Mouse (Mus musculus) cerebellum, adult (tissue): ENCODE measurements around the gene Gm6040.

Experiments used
- ATAC-seq: cut with Nextera tagmentation; 2 replicates; pipeline ENCODE4 v1.9.2; 2017; ENCODE audit warnings: mild to moderate bottlenecking, moderate library complexity, mixed read lengths; ENCODE audit not compliant: insufficient number of reproducible peaks, low FRiP score, low TSS enrichment

Gm6040 gene

GRCm38 (mm10) chr8:20921971-20922370 lies at the start of gene Gm6040:
Gm6040 (minus strand) TSS chr8:20922071.
- ATAC-seq, result no peak

DNA sequence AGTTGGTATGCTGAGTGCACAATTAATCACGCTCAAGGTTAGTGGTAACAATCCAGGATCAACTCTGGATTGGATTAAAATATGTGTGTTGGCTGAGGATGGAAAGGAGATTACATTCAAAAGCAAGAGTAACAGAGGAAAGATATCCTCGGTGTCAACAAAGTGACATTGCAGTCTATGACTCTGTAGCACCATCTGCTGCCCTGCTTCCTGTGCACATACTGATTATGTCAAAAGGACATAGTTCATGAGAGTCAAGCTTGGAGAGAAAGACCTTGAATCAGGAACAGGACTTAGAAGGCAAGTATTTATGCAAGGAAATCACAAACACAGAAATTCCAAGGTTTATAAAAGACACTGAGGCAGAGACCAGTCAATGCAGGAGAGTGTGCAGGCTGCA lies 42.7 kb upstream of the Gm6040 start:
- no peak for ATAC-seq

- no peak for ATAC-seq
Measured at GRCm38 (mm10) chr8:20944610-20945009, 22.7 kb upstream of the Gm6040 start, which contains the start of gene AY761185. AY761185 (minus strand) TSS chr8:20944710.

DNA sequence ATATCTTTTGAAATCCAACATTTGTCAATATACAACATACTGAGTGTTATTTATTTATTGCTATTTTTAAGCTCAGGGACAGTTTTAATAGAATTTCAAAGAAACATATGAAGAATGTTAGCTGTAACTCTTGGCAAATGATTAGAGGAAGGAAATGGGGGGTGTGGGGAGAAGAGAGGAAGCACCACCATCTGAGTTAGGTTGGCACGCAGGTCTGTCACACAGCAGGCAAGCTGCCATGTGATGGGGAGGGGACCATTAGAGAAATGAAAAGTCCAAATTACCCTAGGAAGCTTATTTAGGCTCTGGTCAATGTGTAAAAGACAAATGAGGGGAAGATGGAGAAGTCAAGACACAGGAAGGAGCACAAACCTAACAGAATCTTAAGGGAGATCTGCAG lies 9.6 kb downstream of the Gm6040 start:
- ATAC-seq, result no peak

- no peak for ATAC-seq
Measured at GRCm38 (mm10) chr8:20908256-20908655, 13.6 kb downstream of the Gm6040 start.

- no peak for ATAC-seq
Measured at GRCm38 (mm10) chr8:20907119-20907518, 14.8 kb downstream of the Gm6040 start.

DNA sequence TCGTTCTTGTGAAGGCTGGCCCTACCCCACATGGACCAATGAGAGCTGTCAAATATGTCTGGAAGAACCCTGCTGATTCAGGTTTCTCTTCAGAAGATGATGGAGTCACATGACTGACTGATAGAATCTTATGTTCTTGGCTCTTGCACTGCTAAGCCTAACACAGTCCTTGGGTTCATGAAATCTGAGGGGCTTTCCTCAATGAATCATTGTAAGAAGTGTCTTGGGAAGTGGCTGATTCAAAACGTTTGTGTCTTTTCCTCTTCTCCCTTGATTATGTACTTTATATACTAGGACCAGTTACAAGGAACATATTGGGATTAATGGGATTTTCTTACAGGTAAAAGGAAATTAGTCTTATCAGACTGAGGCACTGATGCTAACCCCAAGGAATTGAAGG lies 19.3 kb downstream of the Gm6040 start, which contains the start of gene Gm15056:
Gm15056 (minus strand) TSS at position 101 of the 400 bp plus-strand sequence.
- ATAC-seq, result no peak

DNA sequence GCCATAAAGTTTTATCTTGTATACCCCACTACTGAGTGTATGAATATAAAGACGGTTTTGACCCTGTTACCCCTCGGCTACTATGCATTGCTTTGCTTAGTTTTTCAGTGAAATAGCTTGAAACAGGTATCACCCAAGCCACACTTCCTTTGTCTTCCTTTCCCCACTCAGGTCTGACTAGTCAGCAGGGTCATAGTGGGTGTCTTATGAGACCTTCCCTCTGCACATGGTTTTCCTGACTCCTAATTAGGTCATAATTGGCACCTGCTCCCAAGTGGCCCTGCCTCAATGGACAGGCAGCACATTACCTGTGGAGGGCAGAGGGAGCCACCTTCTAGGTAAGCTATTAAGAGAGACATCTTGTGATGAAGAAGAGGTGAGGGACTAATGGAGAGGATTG lies 29.5 kb downstream of the Gm6040 start, which contains the start of gene Defb33:
Defb33 (plus strand) TSS at position 301 of the 400 bp plus-strand sequence.
- ATAC-seq, result no peak

DNA sequence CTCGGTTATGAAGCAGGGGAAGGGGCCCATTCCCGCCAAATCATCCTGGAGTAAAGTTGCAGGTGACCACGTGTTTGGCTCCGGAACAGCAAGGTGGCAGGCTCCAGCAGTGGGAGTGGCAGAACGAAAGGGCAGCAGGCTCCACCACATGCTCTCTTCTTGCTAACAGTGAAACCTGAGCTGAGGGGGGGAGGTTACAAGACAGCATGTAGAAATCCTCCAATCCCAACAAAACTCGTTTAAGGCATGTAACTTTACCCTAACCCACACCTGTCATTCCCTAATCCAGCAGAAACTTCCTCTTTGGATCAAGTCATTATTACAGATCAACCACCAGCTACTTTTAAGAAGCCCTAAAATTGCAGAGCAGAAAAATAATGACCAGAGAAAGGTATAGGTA lies 47.3 kb downstream of the Gm6040 start:
- ATAC-seq, result no peak
